Mouse (Mus musculus) liver, embryonic 12.5 days (tissue): ENCODE data around the gene Edem3. TPM values are rescaled to one million over a fixed set of nuclear protein-coding genes. Genes with fewer than 3 reads are reported as not detected.
"Not testable (repeated sequence)": the region's sequence is repeated elsewhere in the genome, so short reads cannot be mapped to it uniquely, and the experiment has no call there.

Source experiments
- ATAC-seq: fragments of 200-750 bp; cut with Nextera tagmentation; 2 replicates; pipeline ENCODE4 v1.8.0; 2017; ENCODE audit warnings: moderate number of reproducible peaks, mild to moderate bottlenecking, moderate library complexity
- H3K27ac ChIP-seq: fragments of 300-500 bp; sonication (generic); 2 replicates; pipeline ENCODE4 v1.5.1; 2016; ENCODE audit warnings: mild to moderate bottlenecking
- H3K27me3 ChIP-seq: fragments of 300-500 bp; sonication (generic); replicated peaks from 2 replicates; pipeline ENCODE4 v1.6.1; 2016; ENCODE audit warnings: mild to moderate bottlenecking, moderate library complexity
- H3K36me3 ChIP-seq: fragments of 300-500 bp; sonication (generic); 2 replicates; pipeline ENCODE4 v1.6.1; 2016; ENCODE audit warnings: mild to moderate bottlenecking, moderate library complexity
- H3K4me1 ChIP-seq: fragments of 300-500 bp; sonication (generic); 2 replicates; pipeline ENCODE4 v1.6.1; 2016
- H3K4me2 ChIP-seq: fragments of 300-500 bp; sonication (generic); 2 replicates; pipeline ENCODE4 v1.6.1; 2016; ENCODE audit warnings: mild to moderate bottlenecking, moderate library complexity
- H3K4me3 ChIP-seq: fragments of 300-500 bp; sonication (generic); 2 replicates; pipeline ENCODE4 v1.5.1; 2016; ENCODE audit warnings: mild to moderate bottlenecking, moderate library complexity
- H3K9ac ChIP-seq: fragments of 300-500 bp; sonication (generic); 2 replicates; pipeline ENCODE4 v1.6.1; 2016; ENCODE audit warnings: mild to moderate bottlenecking, moderate library complexity
- H3K9me3 ChIP-seq: fragments of 300-500 bp; sonication (generic); replicated peaks from 2 replicates; pipeline ENCODE4 v1.6.1; 2016; ENCODE audit warnings: mild to moderate bottlenecking, moderate library complexity
- WGBS: fragments of 180-500 bp; shearing (Covaris S2); methylation state at CpG from one replicate; pipeline ENCODE4 v1.1.7; 2016; ENCODE audit not compliant: insufficient replicate concordance; 5-methylcytosine and 5-hydroxymethylcytosine counted together
- polyA plus RNA-seq: library from polyadenylated mRNA; unstranded; fragments of >200 nt; fragmentation: Nextera tagmentation; extraction: Ambion mirVana; gene quantifications from 2 replicates; pipeline ENCODE4 v1.2.1, GENCODE M21; 2016

Gene Edem3
- polyA plus RNA-seq, 1 experiment from 2014 or later = 11.9 TPM

DNA sequence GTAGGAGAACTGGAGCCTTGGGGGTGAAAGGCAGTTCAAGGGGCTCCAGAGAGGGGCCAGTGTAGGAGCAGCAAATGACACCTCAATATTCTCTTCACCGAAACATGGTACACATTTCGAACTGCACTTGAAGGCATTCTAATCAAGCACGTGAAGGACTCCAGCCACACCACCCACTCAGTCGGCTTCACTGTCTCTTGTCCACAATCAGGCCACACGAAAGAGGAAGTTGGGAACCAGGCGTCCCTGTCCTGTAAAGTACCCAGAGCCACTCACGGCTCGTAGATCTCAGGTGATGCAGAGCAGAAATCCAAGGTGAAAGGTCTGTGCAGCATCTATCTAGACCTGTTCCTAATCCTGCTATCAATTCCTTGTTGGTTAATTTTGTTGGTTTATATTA lies 36.6 kb upstream of the Edem3 start:
- H3K4me2 ChIP-seq = no peak overlapping the region
- no peak for ATAC-seq
- no peaks in the 10 kb centered on the region for H3K27me3 ChIP-seq
- no peak overlapping the region for H3K4me3 ChIP-seq
- H3K9ac ChIP-seq = no peak overlapping the region
- no peak overlapping the region for H3K27ac ChIP-seq
- no peaks in the 10 kb centered on the region for H3K9me3 ChIP-seq
- H3K36me3 ChIP-seq = no peaks in the 10 kb centered on the region
- H3K4me1 ChIP-seq = peaks cover 6% of the 10 kb centered on the region; the same call in 1 of the 2 replicates
- WGBS = 31% methylated on average over 8 of the region's 8 CpGs

DNA sequence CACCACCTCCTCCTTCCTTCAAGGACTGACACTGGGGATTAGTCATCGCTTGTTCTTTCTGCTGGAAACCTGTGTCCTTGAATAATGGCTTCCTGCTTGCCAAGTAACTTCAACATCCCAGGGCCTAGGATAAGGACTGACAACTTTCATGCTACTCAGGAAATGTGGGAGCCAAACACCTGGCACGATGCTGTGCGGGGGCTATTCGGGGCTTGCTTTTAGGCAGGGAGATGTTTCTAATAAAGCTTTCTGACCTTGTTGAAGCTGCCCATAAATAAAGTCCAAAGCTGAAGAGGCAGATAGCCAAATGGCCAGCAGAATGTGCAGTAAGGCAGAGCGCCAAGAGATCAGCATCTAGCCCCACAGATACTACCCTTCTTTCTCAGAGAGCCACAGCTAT lies 35.3 kb upstream of the Edem3 start:
- Histone ChIP-seq H3K27ac (no peak overlapping the region), H3K4me1 (no peaks in the 10 kb centered on the region), H3K36me3 (no peaks in the 10 kb centered on the region), H3K9me3 (no peaks in the 10 kb centered on the region), H3K27me3 (no peaks in the 10 kb centered on the region), H3K4me2 (no peak overlapping the region), H3K4me3 (no peak overlapping the region), H3K9ac (no peak overlapping the region)
- ATAC-seq = no peak
- WGBS = 77% methylated on average over 5 of the region's 5 CpGs

GRCm38 (mm10) chr1:151720566-151720965 lies 34.6 kb upstream of the Edem3 start:
- 82% methylated on average over 2 of the region's 2 CpGs for WGBS

GRCm38 (mm10) chr1:151721357-151721983 lies 33.7 kb upstream of the Edem3 start:
- no peak for ATAC-seq
- WGBS = 70% methylated on average over 10 of the region's 10 CpGs
- H3K4me1 ChIP-seq = 0 out of 2 replicates have a peak, but pooled peaks cover 6% of the 10 kb centered on the region
- H3K4me3 ChIP-seq = no peak overlapping the region
- H3K9me3 ChIP-seq = no peaks in the 10 kb centered on the region
- H3K9ac ChIP-seq = no peak overlapping the region
- no peak overlapping the region for H3K27ac ChIP-seq
- no peaks in the 10 kb centered on the region for H3K27me3 ChIP-seq
- no peak overlapping the region for H3K4me2 ChIP-seq
- H3K36me3 ChIP-seq = no peaks in the 10 kb centered on the region

More at GRCm38 (mm10) chr1:151720566-151720965, 34.6 kb upstream of the Edem3 start:
- Histone ChIP-seq H3K4me1 (0 out of 2 replicates have a peak, but pooled peaks cover 2% of the 10 kb centered on the region), H3K9ac (no peak overlapping the region), H3K9me3 (no peaks in the 10 kb centered on the region), H3K36me3 (no peaks in the 10 kb centered on the region), H3K27ac (no peak overlapping the region), H3K4me2 (no peak overlapping the region), H3K4me3 (no peak overlapping the region), H3K27me3 (no peaks in the 10 kb centered on the region)
- ATAC-seq = no peak

DNA sequence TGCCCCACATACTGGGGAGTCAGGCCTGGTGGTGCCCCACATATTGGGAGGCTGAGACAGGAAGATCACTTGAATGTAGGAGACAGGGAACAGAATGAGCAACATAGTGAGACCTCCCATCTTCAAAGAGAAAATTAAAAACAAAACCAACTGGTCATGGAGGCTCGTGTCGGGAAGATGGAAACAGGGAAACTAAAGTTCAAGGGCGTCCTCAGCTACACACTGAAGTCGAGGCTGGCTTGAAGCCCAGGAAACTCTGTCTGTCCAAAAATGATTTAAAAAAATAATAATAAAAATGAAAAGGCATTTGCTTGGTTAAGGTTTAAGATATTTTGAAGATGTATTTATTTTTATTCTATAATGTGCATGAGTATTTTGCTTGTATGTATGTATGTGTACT lies 31.4 kb upstream of the Edem3 start:
- Histone ChIP-seq H3K36me3 (no peaks in the 10 kb centered on the region), H3K9me3 (no peaks in the 10 kb centered on the region), H3K9ac (no peak overlapping the region), H3K27ac (no peak overlapping the region), H3K4me3 (no peak overlapping the region), H3K27me3 (no peaks in the 10 kb centered on the region), H3K4me1 (peaks cover 18% of the 10 kb centered on the region; the same call in 1 of the 2 replicates), H3K4me2 (no peak overlapping the region)
- no peak for ATAC-seq
- WGBS = 73% methylated on average over 4 of the region's 4 CpGs

DNA sequence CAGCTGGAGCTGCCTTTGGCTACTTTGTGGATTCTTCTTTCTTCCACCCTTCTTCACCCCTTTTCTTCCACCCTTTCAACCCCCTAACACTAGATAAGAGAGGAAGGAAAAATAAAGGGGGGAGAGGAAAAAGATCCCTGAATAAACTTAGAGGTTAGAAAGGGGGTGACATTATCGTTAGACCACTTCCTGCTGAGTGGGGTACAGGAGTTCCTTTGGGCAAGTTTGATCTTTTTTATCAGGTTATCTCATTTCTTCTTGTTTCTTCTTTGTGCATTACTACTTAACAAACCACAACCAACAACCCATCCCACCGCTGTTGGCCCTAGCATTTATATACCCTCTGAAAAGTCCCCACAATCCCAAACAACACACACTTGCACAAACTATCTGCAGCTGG lies 29.6 kb upstream of the Edem3 start:
- 18% methylated on average over 2 of the region's 2 CpGs for WGBS
- Histone ChIP-seq H3K4me2 (no peak overlapping the region), H3K9ac (no peak overlapping the region), H3K9me3 (no peaks in the 10 kb centered on the region), H3K36me3 (no peaks in the 10 kb centered on the region), H3K27me3 (no peaks in the 10 kb centered on the region), H3K4me3 (no peak overlapping the region), H3K27ac (no peak overlapping the region), H3K4me1 (peaks cover 19% of the 10 kb centered on the region; the same call in 1 of the 2 replicates)
- no peak for ATAC-seq

DNA sequence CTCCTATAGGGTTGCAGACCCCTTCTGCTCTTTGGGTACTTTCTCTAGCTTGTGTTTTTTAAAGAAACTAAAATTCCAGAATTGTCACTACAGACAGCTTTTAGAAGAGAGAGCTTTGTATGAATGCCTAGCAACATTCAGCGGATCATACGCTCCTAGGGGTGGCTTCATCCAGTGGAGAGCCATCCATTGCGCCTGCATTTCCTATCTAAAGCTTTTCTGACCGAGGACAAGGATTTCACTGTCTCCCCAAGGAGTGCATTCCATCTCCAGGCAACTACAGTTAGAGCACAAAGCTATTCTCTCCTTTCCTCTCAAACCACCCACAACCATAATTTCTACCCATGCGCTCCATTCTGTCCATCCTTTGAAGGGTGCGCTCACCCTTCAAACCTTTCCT lies 28.8 kb upstream of the Edem3 start:
- 77% methylated on average over 6 of the region's 6 CpGs for WGBS
- Histone ChIP-seq H3K27me3 (no peaks in the 10 kb centered on the region), H3K36me3 (no peaks in the 10 kb centered on the region), H3K4me3 (no peak overlapping the region), H3K4me2 (no peak overlapping the region), H3K9ac (no peak overlapping the region), H3K27ac (no peak overlapping the region), H3K4me1 (peaks cover 19% of the 10 kb centered on the region; the same call in 1 of the 2 replicates), H3K9me3 (no peaks in the 10 kb centered on the region)
- ATAC-seq = no peak

- Histone ChIP-seq H3K4me1 (peaks cover 27% of the 10 kb centered on the region; the same call in 1 of the 2 replicates), H3K36me3 (no peaks in the 10 kb centered on the region), H3K27ac (no peak overlapping the region), H3K9me3 (no peaks in the 10 kb centered on the region), H3K9ac (no peak overlapping the region), H3K4me3 (no peak overlapping the region), H3K4me2 (no peak overlapping the region), H3K27me3 (no peaks in the 10 kb centered on the region)
- no peak for ATAC-seq
- 51% methylated on average over 4 of the region's 4 CpGs for WGBS
These were observed 27.0 kb upstream of the Edem3 start for GRCm38 (mm10) chr1:151728141-151728540.

DNA sequence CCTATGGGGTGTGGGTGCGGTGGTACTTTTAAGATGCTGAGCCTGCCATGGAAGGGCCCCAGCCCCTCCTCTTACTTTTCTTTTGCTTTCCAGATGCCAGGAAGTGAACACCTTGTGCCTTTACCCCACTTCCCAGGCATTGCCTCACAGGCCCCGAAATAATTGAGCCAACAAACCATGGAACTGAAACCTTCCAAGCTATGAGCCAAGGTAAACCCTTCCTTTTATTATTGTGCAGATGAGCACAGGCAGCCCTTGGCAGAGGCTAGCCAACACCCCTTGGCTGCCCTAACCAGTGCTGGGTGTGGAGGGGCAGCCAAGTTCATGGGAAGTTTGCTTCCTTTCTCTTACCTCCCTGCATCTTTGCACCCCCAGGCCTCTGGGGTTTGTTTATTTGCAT lies 18.0 kb upstream of the Edem3 start:
- WGBS = 64% methylated on average over 2 of the region's 2 CpGs
- H3K27me3 ChIP-seq = no peaks in the 10 kb centered on the region
- no peak overlapping the region for H3K4me2 ChIP-seq
- no peaks in the 10 kb centered on the region for H3K9me3 ChIP-seq
- H3K27ac ChIP-seq = no peak overlapping the region
- no peak overlapping the region for H3K4me3 ChIP-seq
- H3K36me3 ChIP-seq = no peaks in the 10 kb centered on the region
- H3K9ac ChIP-seq = no peak overlapping the region
- no peak for ATAC-seq
- H3K4me1 ChIP-seq = peaks cover 22% of the 10 kb centered on the region

DNA sequence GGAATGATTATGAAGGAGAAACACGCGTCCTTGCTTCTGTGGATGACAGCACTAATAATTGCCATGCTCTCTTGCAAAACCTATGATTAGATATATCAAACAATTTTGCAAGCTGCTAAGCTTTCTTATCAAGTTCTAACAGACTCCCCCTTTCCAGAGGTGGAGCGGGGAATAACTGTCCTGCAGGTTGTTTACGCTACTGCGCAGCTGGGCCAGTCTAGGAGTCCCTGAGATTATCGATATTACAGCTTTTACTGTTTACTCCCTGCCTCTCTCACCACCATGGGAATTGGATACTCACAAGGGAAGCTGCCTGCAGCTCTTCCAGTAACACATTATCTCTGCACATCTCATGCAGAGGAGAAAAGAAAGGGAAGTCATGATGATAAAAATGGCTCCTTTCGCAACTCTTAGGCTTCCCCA lies 14.0 kb upstream of the Edem3 start:
- Histone ChIP-seq H3K9me3 (no peaks in the 10 kb centered on the region), H3K9ac (no peak overlapping the region), H3K4me2 (peak overlapping the region; percentile 53), H3K4me1 (peaks cover 15% of the 10 kb centered on the region), H3K36me3 (no peaks in the 10 kb centered on the region), H3K4me3 (no peak overlapping the region), H3K27ac (0 out of 2 replicates have a peak overlapping the region, but pooled peaks have one; percentile 40), H3K27me3 (no peaks in the 10 kb centered on the region)
- whole genome bisulfite sequencing = 16% methylated on average over 7 of the region's 7 CpGs
- peak; percentile 98 for ATAC-seq

- H3K9me3 ChIP-seq, H3K4me2 ChIP-seq: not testable (repeated sequence)
These were observed 5.3 kb upstream of the Edem3 start for GRCm38 (mm10) chr1:151749894-151750293.

GRCm38 (mm10) chr1:151752946-151753345 lies 2.2 kb upstream of the Edem3 start:
- Histone ChIP-seq H3K4me3 (no peak overlapping the region), H3K9me3 (no peaks in the 10 kb centered on the region), H3K36me3 (no peaks in the 10 kb centered on the region), H3K9ac (no peak overlapping the region), H3K4me2 (peak overlapping the region; percentile 94; the same call in 1 of the 2 replicates), H3K4me1 (peaks cover 38% of the 10 kb centered on the region), H3K27me3 (no peaks in the 10 kb centered on the region), H3K27ac (no peak overlapping the region)
- ATAC-seq = no peak
- WGBS = 62% methylated on average over 4 of the region's 4 CpGs

More at GRCm38 (mm10) chr1:151749894-151750293, 5.3 kb upstream of the Edem3 start:
- not testable (repeated sequence) for H3K36me3 ChIP-seq, H3K9ac ChIP-seq, H3K4me3 ChIP-seq, H3K27me3 ChIP-seq, ATAC-seq, H3K27ac ChIP-seq
- WGBS = 80% methylated on average over 2 of the region's 2 CpGs
- H3K4me1 ChIP-seq = peaks cover 19% of the 10 kb centered on the region
